Mouse (Mus musculus) B cell, adult 62 days (primary cell): Measurements from ENCODE around the gene Chchd3. TPM values are rescaled to one million over a fixed set of nuclear protein-coding genes. Genes with fewer than 3 reads are reported as not detected.

Experiments
- total RNA-seq: library from RNA; stranded (reverse); gene quantifications from 4 replicates; pipeline ENCODE4 v1.2.4, GENCODE M21; 2023

The Chchd3 gene
- total RNA-seq = 66.6 to 75.6 TPM (median 74.5 TPM) in 4 replicates

GRCm38 (mm10) chr6:33059735-33060576, at the start of gene Chchd3:
Chchd3 (minus strand) TSS chr6:33060260.

Other genes with a start within 250 kb of the Chchd3 start
- gene Exoc4, start 188.8 kb upstream of the Chchd3 start, total RNA-seq = 78.3 to 88.4 TPM (median 87.8 TPM) in 4 replicates